Mouse (Mus musculus) brain, embryonic 18.5 days (tissue): ENCODE results near the gene Adgrg1.

Experiments
- DNase-seq: peaks from one replicate; pipeline ENCODE4 v3.0.0-alpha.2; 2012; ENCODE audit warnings: low read depth, low spot score

The Adgrg1 gene

GRCm38 (mm10) chr8:95037106-95037925 is 62.8 kb downstream of the Adgrg1 start:
- peak; percentile 66 for DNase-seq

GRCm38 (mm10) chr8:95041883-95042784 is 67.6 kb downstream of the Adgrg1 start:
- no peak for DNase-seq

GRCm38 (mm10) chr8:95044811-95045210 is 70.3 kb downstream of the Adgrg1 start:
- peak; percentile 14 for DNase-seq

GRCm38 (mm10) chr8:95046982-95047381 is 72.4 kb downstream of the Adgrg1 start:
- DNase-seq: no peak

- DNase-seq: no peak
Measured at GRCm38 (mm10) chr8:95047884-95048680, 73.5 kb downstream of the Adgrg1 start.

GRCm38 (mm10) chr8:95049636-95050035 is 75.1 kb downstream of the Adgrg1 start:
- DNase-seq: no peak

- no peak for DNase-seq
Measured at GRCm38 (mm10) chr8:95054438-95054837, 79.9 kb downstream of the Adgrg1 start.

GRCm38 (mm10) chr8:95054927-95055510 is 80.5 kb downstream of the Adgrg1 start, which contains the start of gene Drc7:
Gene Drc7, plus strand, starts transcription at chr8:95055103.
- DNase-seq: peak; percentile 18

GRCm38 (mm10) chr8:95056414-95056813 is 81.9 kb downstream of the Adgrg1 start:
- DNase-seq: no peak

- DNase-seq: no peak
Measured at GRCm38 (mm10) chr8:95058661-95059060, 84.1 kb downstream of the Adgrg1 start.

GRCm38 (mm10) chr8:95059812-95060533 is 85.4 kb downstream of the Adgrg1 start:
- DNase-seq: no peak
